Mouse (Mus musculus) liver, embryonic 13.5 days (tissue): Measurements from ENCODE around the gene Nelfa. TPM values are rescaled to one million over a fixed set of nuclear protein-coding genes. Genes with fewer than 3 reads are reported as not detected.
"Not testable (repeated sequence)": the region's sequence is repeated elsewhere in the genome, so short reads cannot be mapped to it uniquely, and the experiment has no call there.

Source experiments
- ATAC-seq: fragments of 200-750 bp; cut with Nextera tagmentation; 2 replicates; pipeline ENCODE4 v1.8.0; 2017; ENCODE audit warnings: low read depth, mild to moderate bottlenecking, moderate number of reproducible peaks, moderate library complexity
- DNase-seq: peaks from one replicate; pipeline ENCODE4 v3.0.0; 2022
- H3K27ac ChIP-seq: fragments of 300-500 bp; sonication (generic); 2 replicates; pipeline ENCODE4 v1.5.1; 2015; ENCODE audit warnings: moderate library complexity, mild to moderate bottlenecking, inconsistent platforms
- H3K27me3 ChIP-seq: fragments of 300-500 bp; sonication (generic); 2 replicates; pipeline ENCODE4 v1.6.1; 2015; ENCODE audit warnings: mild to moderate bottlenecking, inconsistent platforms
- H3K36me3 ChIP-seq: fragments of 300-500 bp; sonication (generic); 2 replicates; pipeline ENCODE4 v1.6.1; 2015; ENCODE audit warnings: mild to moderate bottlenecking, inconsistent platforms
- H3K4me1 ChIP-seq: fragments of 300-500 bp; sonication (generic); replicated peaks from 2 replicates; pipeline ENCODE4 v1.6.1; 2015; ENCODE audit warnings: inconsistent platforms
- H3K4me2 ChIP-seq: fragments of 300-500 bp; sonication (generic); 2 replicates; pipeline ENCODE4 v1.6.1; 2015; ENCODE audit warnings: inconsistent platforms, mild to moderate bottlenecking, moderate library complexity
- H3K4me3 ChIP-seq: fragments of 300-500 bp; sonication (generic); replicated peaks from 2 replicates; pipeline ENCODE4 v1.5.1; 2015; ENCODE audit warnings: mild to moderate bottlenecking, inconsistent platforms
- H3K9ac ChIP-seq: fragments of 300-500 bp; sonication (generic); 2 replicates; pipeline ENCODE4 v1.6.1; 2015; ENCODE audit warnings: mild to moderate bottlenecking, inconsistent platforms
- H3K9me3 ChIP-seq: fragments of 300-500 bp; sonication (generic); replicated peaks from 2 replicates; pipeline ENCODE4 v1.6.1; 2016; ENCODE audit warnings: inconsistent platforms
- WGBS: fragments of 180-500 bp; shearing (Covaris S2); methylation state at CpG from one replicate; pipeline ENCODE4 v1.1.7; 2015; ENCODE audit not compliant: insufficient replicate concordance; 5-methylcytosine and 5-hydroxymethylcytosine counted together
- polyA plus RNA-seq: library from polyadenylated mRNA; unstranded; fragments of >200 nt; fragmentation: Nextera tagmentation; extraction: Ambion mirVana; gene quantifications from 2 replicates; pipeline ENCODE4 v1.2.1, GENCODE M21; 2015

The Nelfa gene
- polyA plus RNA-seq = 30.9 and 35.5 TPM in 2 replicates

DNA sequence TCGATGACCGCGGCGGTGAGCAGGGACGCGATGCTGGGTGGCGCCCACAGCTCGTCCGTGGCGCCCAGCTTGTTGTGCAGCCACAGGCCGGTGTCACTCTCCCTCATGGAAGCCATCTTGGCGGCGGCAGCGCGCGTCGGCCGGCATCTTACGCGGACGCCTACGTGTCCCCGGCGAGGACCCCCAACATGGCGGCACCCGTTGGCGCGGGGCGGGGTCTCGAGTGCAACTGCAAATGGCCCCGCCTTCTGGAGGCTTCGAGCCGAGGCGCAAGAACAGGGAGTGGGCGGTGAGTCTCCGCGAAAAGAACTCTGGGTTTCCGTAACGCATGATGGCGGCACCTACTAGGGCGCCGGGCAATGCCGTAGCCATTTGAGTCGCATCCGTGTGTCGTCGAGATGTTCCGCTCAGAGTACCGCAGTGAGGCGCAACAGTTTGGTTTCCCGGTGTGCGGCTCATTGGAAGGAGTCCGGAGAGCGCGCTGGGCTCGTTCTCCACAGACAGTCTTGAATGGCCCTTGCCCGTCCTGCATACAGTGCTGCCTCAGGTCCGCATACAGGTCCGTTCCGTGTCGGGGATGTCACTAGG, at the start of gene Nelfa:
Gene Nelfa, minus strand, starts transcription at position 294 of the 588 bp plus-strand sequence.
- WGBS = under 1% methylated on average over 61 of the region's 61 CpGs
- ATAC-seq (peak; percentile 91), DNase-seq (peak; percentile 95)
- Histone ChIP-seq H3K9ac (peak within 1 kb of the TSS; percentile 96), H3K4me2 (peak within 1 kb of the TSS; percentile 79), H3K27ac (peak within 1 kb of the TSS; percentile 90), H3K9me3 (peaks cover 4% of the 10 kb centered on the region; the same call in 1 of the 2 replicates), H3K27me3 (no peaks in the 10 kb centered on the region), H3K36me3 (peaks cover 29% of the 10 kb centered on the region), H3K4me3 (peak within 1 kb of the TSS; percentile 91), H3K4me1 (peaks cover 42% of the 10 kb centered on the region)

DNA sequence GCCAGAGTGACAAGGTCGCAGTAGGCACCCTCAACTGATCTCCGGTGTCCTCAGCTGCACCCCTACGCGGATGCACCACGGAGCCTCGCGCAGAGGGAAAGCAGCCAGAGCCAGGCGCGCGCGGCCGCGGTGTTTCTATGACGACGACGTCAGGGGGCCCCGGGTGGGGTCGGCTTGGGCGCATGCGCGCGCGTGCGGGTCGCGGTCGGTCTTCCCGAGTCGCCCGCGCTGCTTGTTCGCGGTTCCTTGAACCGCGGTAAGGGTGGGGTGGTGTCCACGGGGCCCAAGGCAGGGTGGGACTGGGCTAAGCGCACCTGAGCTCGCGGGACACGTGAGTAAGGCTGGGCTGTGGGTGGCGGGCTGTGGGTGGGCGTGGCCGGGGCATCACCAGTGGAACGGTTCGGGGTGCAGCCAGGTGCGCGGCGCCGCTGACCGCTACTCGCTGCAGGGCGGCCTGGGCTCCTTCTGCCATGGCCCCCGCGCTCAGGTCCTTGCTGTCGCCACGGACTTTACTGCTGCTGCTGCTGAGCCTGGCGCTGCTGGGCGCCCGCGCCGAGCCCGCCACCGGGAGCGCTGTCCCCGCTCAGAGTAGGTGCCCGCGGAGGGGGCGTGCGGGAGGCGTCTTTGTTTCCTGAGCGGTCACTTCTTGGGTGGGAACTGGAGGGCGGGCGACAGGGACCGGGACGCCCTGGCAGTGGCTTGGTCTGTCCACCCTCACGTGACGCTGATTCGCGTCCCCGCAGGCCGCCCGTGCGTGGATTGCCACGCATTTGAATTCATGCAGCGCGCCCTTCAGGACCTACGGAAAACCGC, 47.3 kb upstream of the Nelfa start, which contains the start of gene Gm1673:
Gene Gm1673, plus strand, starts transcription at position 125 of the 813 bp plus-strand sequence.
- H3K4me1 ChIP-seq = peaks cover 11% of the 10 kb centered on the region; the same call in 1 of the 2 replicates
- 2% methylated on average over 84 of the region's 88 CpGs for WGBS
- ATAC-seq (peak; percentile 41), DNase-seq (peak; percentile 22)
- H3K9me3 ChIP-seq = no peaks in the 10 kb centered on the region
- peak within 1 kb of the TSS; percentile 60 for H3K4me3 ChIP-seq
- peak within 1 kb of the TSS; percentile 39 for H3K9ac ChIP-seq
- H3K27me3 ChIP-seq = peaks cover 57% of the 10 kb centered on the region
- H3K4me2 ChIP-seq = peak within 1 kb of the TSS; percentile 73
- H3K36me3 ChIP-seq = no peaks in the 10 kb centered on the region
- H3K27ac ChIP-seq = no peak within 1 kb of the TSS

DNA sequence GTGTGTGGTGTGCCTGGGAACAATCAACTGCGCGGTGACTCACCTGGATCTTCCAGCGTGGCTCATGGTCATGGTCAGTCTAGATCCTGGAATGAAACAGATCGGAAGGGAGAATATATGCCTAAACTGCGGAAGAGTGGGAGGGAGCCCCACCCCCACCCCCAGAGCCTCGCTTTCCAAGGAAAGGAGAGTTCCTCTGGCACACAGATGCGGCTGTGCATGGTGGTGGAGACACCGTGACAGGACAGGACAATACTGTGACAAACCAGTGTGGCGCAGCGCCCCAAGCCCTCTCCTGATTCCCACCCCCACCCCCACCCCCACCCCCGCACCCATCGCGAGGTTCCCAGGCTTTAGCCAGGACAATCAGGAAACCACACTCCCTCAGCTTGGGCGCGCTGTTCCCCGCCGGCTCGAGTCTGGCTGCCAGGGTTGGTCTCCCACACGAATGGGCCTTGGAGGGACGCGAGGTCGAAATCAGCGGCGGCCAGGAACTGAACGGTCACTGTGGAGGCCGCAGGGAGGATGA, 46.6 kb upstream of the Nelfa start:
- Histone ChIP-seq H3K9me3 (no peaks in the 10 kb centered on the region), H3K27me3 (peaks cover 57% of the 10 kb centered on the region), H3K9ac (no peak overlapping the region; the same call in 1 of the 2 replicates), H3K4me2 (peak overlapping the region; percentile 73), H3K36me3 (no peaks in the 10 kb centered on the region), H3K4me3 (peak overlapping the region; percentile 60), H3K4me1 (peaks cover 11% of the 10 kb centered on the region; the same call in 1 of the 2 replicates), H3K27ac (no peak overlapping the region)
- no peak for DNase-seq
- 6% methylated on average over 26 of the region's 26 CpGs for WGBS
- no peak for ATAC-seq

DNA sequence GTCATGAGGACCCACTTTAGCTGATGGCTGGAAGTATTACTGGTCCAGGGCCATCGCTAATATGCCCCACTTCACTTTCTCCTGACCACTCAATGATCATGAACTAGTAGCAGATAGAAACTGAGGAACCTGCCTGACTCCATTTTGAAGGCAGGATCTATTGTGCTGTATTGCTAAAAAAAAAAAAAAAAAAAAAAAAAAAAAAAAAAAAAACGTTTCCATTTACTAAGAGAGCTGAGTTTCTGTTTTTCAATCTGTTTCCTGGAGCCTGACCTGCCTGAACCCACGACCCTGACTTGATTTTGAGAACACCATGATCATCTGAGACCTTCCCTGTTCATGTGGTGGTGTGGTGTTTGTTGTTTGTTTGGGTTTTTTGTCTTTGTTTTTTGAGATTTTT, 40.1 kb upstream of the Nelfa start:
- no peak for DNase-seq
- ATAC-seq = no peak
- Histone ChIP-seq H3K36me3 (no peaks in the 10 kb centered on the region), H3K9me3 (no peaks in the 10 kb centered on the region), H3K9ac (no peak overlapping the region), H3K4me3 (no peak overlapping the region), H3K4me2 (no peak overlapping the region), H3K27me3 (peaks cover 6% of the 10 kb centered on the region), H3K27ac (no peak overlapping the region), H3K4me1 (no peaks in the 10 kb centered on the region)
- WGBS = 23% methylated on average over 3 of the region's 3 CpGs

DNA sequence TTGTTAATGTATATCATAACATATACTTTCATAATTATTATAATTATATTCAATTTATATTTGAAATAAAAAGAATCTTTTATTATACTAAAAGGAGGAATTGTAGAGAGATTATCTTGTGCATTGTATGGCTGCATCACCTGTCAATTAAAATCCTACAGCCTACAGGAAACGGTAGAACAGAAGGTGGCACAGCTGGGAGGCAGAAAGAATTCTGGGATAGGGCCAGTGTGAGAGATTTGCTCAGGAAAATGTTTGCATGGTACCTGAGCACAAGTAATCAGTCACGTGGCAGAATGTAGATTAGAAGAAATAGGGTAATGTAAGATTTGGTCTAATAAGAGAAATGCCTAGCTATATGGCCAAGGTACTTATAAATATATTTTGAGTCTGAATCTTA, 38.5 kb upstream of the Nelfa start:
- no peak for DNase-seq
- Histone ChIP-seq H3K9me3 (no peaks in the 10 kb centered on the region), H3K36me3 (no peaks in the 10 kb centered on the region), H3K4me1 (no peaks in the 10 kb centered on the region), H3K27ac (no peak overlapping the region), H3K4me2 (no peak overlapping the region), H3K27me3 (0 out of 2 replicates have a peak, but pooled peaks cover 2% of the 10 kb centered on the region), H3K4me3 (no peak overlapping the region), H3K9ac (no peak overlapping the region)
- 41% methylated on average over 2 of the region's 2 CpGs for WGBS
- ATAC-seq = no peak

DNA sequence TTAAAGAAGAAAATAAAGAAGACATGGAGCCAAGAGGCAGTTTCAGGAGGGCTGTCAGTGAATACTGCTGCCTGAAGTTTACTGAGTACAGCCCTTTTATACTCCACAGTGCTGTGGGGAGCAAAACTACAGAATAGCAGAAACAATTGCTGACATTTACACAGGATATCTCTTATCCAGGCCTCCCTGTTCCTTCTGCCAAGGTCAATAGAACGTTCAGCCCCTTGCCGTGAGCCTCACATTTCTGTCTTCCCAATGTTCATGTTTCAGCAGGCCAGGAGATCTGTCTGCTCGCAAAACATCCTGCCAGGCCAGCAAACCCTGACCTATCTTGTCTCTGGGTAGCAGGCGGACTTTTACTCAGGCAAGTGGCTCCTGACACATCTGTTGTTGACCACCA, 23.2 kb upstream of the Nelfa start:
- no peak for DNase-seq
- H3K4me2 ChIP-seq = no peak overlapping the region

DNA sequence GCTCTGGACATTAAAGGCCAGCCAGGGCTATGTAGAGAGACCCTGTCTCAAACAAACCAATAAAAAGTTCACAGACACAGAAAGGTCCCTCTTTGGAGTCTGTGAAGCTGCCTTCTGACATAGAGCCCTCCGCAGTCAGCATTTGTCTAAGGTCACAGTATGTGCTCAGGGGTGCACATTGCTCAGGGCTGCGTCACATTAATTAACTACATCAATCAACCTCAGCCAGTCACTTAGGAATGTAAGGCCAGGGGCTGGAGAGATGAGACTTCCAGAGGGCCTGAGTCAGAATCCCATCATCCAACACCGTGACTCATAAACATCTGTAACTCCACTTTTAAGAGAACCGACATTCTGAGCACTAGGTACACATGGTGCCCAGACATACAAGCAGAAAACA, 19.7 kb upstream of the Nelfa start:
- Histone ChIP-seq H3K27me3 (no peaks in the 10 kb centered on the region), H3K36me3 (0 out of 2 replicates have a peak, but pooled peaks cover 3% of the 10 kb centered on the region), H3K9ac (no peak overlapping the region), H3K4me2 (no peak overlapping the region), H3K27ac (no peak overlapping the region), H3K4me1 (no peaks in the 10 kb centered on the region), H3K4me3 (no peak overlapping the region), H3K9me3 (peaks cover 22% of the 10 kb centered on the region)
- 75% methylated on average over 4 of the region's 4 CpGs for WGBS
- DNase-seq (no peak), ATAC-seq (no peak)

More for the DNA sequence above, 23.2 kb upstream of the Nelfa start:
- H3K9me3 ChIP-seq = 0 out of 2 replicates have a peak, but pooled peaks cover 6% of the 10 kb centered on the region
- no peak overlapping the region for H3K9ac ChIP-seq
- WGBS = 63% methylated on average over 4 of the region's 4 CpGs
- no peaks in the 10 kb centered on the region for H3K4me1 ChIP-seq
- no peak for ATAC-seq
- H3K27ac ChIP-seq = no peak overlapping the region
- 0 out of 2 replicates have a peak, but pooled peaks cover 3% of the 10 kb centered on the region for H3K36me3 ChIP-seq
- no peak overlapping the region for H3K4me3 ChIP-seq
- no peaks in the 10 kb centered on the region for H3K27me3 ChIP-seq

DNA sequence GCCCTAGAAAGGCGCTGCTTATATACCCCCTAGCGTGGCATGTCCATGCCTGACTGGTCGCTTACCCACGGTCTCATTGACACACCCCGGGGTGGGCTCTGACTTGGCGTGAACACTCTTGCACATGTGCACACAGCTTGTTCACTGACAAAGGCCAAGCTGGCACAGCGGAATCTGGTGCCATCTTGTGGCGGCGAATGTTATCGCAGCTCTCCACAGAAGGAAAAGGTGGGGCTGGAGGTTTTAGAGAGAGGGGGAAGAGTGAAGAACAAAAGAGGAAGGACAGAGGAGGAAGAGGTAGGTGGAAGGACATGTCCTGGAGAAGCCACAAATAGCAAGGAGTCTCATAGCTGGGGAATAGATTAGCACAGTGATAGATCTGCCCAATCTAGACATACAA, 18.1 kb upstream of the Nelfa start:
- H3K4me3 ChIP-seq = no peak overlapping the region
- ATAC-seq (no peak), DNase-seq (peak; percentile 27)
- H3K4me2 ChIP-seq = no peak overlapping the region
- H3K9me3 ChIP-seq = peaks cover 22% of the 10 kb centered on the region
- no peak overlapping the region for H3K9ac ChIP-seq
- WGBS = 32% methylated on average over 10 of the region's 10 CpGs
- 0 out of 2 replicates have a peak, but pooled peaks cover 3% of the 10 kb centered on the region for H3K36me3 ChIP-seq
- H3K27me3 ChIP-seq = no peaks in the 10 kb centered on the region
- H3K27ac ChIP-seq = no peak overlapping the region
- H3K4me1 ChIP-seq = no peaks in the 10 kb centered on the region

DNA sequence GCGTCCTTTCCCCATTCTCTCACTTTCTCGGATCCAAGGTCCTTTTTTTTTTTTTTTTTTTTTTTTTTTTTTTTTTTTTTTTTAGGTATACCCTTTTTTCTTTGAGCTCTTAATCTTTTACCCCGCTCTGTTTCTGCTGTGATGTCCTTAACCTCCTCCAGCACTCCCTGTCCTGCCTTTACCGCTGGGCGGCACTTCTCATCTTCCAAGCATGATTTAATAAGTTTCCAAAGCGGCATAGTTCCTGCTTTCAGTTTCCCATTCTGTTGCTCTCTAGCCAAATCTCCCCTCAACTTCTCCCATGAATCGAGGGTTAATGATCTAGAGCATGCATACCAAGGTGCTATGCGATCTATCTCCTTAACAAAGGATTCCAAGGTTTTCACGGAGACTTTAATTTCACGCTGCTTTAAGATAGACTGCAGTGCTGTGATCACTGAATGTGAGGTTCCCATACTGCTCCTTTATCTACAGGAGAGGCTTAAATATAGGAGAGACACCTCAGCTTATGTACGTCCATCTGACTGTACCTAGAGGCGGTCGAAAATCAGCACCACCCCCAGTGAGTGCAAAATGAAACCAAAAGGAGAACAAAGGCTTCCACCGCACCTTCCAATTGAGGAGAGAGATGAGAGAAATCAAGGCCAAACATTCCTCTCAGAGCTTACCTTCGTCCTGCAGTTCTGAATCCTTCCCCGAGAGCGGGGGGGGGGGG, 17.4 kb upstream of the Nelfa start:
- 74% methylated on average over 17 of the region's 17 CpGs for WGBS
- H3K4me3 ChIP-seq = no peak overlapping the region
- H3K36me3 ChIP-seq = 0 out of 2 replicates have a peak, but pooled peaks cover 3% of the 10 kb centered on the region
- H3K4me2 ChIP-seq = no peak overlapping the region
- no peak for DNase-seq
- H3K4me1 ChIP-seq = no peaks in the 10 kb centered on the region
- no peaks in the 10 kb centered on the region for H3K27me3 ChIP-seq
- peaks cover 22% of the 10 kb centered on the region for H3K9me3 ChIP-seq
- no peak overlapping the region for H3K27ac ChIP-seq
- H3K9ac ChIP-seq = no peak overlapping the region
- no peak for ATAC-seq

DNA sequence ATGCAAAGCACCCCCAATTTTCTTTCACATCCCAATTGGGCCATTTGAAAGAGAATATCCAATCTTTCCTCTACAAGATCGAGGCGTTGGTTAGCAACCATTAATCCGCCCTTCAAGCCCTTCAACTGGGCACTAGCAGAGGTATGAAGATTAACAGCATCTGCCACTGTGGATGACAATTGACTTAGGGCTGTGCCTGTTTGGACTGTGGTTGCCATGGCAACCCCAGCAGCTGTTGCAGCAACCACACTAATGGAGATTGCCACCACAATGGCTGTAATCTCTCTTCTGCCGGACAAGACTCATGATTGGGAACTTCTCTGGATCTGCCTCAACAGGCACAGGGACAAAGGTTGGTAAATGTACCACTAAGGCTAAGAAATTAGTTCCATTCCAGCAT, 12.1 kb upstream of the Nelfa start:
- Histone ChIP-seq H3K4me3 (no peak overlapping the region), H3K36me3 (no peaks in the 10 kb centered on the region), H3K27me3 (no peaks in the 10 kb centered on the region), H3K27ac (no peak overlapping the region), H3K4me2 (no peak overlapping the region), H3K9me3 (peaks cover 19% of the 10 kb centered on the region), H3K9ac (no peak overlapping the region), H3K4me1 (no peaks in the 10 kb centered on the region)
- ATAC-seq = no peak
- DNase-seq = no peak
- 79% methylated on average over 4 of the region's 4 CpGs for WGBS

DNA sequence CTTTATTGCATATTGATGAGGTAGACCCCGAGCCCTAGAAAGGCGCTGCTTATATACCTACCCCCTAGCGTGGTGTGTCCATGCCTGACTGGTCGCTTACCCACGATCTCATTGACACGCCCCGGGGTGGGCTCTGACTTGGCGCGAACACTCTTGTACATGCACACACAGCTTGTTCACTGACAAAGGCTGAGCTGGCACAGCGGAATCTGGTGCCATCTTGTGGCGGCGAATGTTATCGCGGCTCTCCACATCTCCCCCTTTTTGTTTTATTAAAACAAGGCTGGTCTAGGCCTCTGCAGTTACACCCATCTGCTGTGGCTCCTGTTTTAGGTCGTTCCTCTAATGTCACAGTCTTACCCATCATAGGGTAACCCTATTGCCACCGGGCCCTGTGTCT, 10.8 kb upstream of the Nelfa start:
- H3K27me3 ChIP-seq, DNase-seq, H3K4me2 ChIP-seq, ATAC-seq, H3K4me3 ChIP-seq, H3K36me3 ChIP-seq, H3K9ac ChIP-seq, H3K4me1 ChIP-seq, H3K27ac ChIP-seq: not testable (repeated sequence)
- peaks cover 13% of the 10 kb centered on the region; the same call in 1 of the 2 replicates for H3K9me3 ChIP-seq
- WGBS = 71% methylated on average over 16 of the region's 16 CpGs
